Mouse (Mus musculus) hindbrain, embryonic 12.5 days (tissue): Measurements from ENCODE around the gene Plekha4. TPM values are rescaled to one million over a fixed set of nuclear protein-coding genes. Genes with fewer than 3 reads are reported as not detected.

Source experiments
- ATAC-seq: fragments of 200-750 bp; cut with Nextera tagmentation; 2 replicates; pipeline ENCODE4 v1.8.0; 2017; ENCODE audit warnings: moderate TSS enrichment; ENCODE audit not compliant: low FRiP score
- H3K27ac ChIP-seq: fragments of 300-500 bp; sonication (generic); 2 replicates; pipeline ENCODE4 v1.5.1; 2016; ENCODE audit warnings: mild to moderate bottlenecking
- H3K27me3 ChIP-seq: fragments of 300-500 bp; sonication (generic); 2 replicates; pipeline ENCODE4 v1.6.1; 2016; ENCODE audit warnings: mild to moderate bottlenecking
- H3K36me3 ChIP-seq: fragments of 300-500 bp; sonication (generic); 2 replicates; pipeline ENCODE4 v1.6.1; 2016; ENCODE audit warnings: mild to moderate bottlenecking
- H3K4me1 ChIP-seq: fragments of 300-500 bp; sonication (generic); 2 replicates; pipeline ENCODE4 v1.6.1; 2016
- H3K4me2 ChIP-seq: fragments of 300-500 bp; sonication (generic); replicated peaks from 2 replicates; pipeline ENCODE4 v1.6.1; 2016; ENCODE audit warnings: mild to moderate bottlenecking
- H3K4me3 ChIP-seq: fragments of 300-500 bp; sonication (generic); 2 replicates; pipeline ENCODE4 v1.5.1; 2016; ENCODE audit warnings: mild to moderate bottlenecking
- H3K9ac ChIP-seq: fragments of 300-500 bp; sonication (generic); 2 replicates; pipeline ENCODE4 v1.6.1; 2016; ENCODE audit warnings: mild to moderate bottlenecking, moderate library complexity
- H3K9me3 ChIP-seq: fragments of 300-500 bp; sonication (generic); replicated peaks from 2 replicates; pipeline ENCODE4 v1.6.1; 2016; ENCODE audit warnings: mild to moderate bottlenecking
- WGBS: fragments of 180-500 bp; shearing (Covaris S2); methylation state at CpG from one replicate; pipeline ENCODE4 v1.1.7; 2016; 5-methylcytosine and 5-hydroxymethylcytosine counted together
- polyA plus RNA-seq: library from polyadenylated mRNA; unstranded; fragments of >200 nt; fragmentation: Nextera tagmentation; extraction: Ambion mirVana; gene quantifications from 2 replicates; pipeline ENCODE4 v1.2.1, GENCODE M21; 2016

Plekha4 gene
- polyA plus RNA-seq, 1 experiment from 2014 or later: 3.8 TPM

DNA sequence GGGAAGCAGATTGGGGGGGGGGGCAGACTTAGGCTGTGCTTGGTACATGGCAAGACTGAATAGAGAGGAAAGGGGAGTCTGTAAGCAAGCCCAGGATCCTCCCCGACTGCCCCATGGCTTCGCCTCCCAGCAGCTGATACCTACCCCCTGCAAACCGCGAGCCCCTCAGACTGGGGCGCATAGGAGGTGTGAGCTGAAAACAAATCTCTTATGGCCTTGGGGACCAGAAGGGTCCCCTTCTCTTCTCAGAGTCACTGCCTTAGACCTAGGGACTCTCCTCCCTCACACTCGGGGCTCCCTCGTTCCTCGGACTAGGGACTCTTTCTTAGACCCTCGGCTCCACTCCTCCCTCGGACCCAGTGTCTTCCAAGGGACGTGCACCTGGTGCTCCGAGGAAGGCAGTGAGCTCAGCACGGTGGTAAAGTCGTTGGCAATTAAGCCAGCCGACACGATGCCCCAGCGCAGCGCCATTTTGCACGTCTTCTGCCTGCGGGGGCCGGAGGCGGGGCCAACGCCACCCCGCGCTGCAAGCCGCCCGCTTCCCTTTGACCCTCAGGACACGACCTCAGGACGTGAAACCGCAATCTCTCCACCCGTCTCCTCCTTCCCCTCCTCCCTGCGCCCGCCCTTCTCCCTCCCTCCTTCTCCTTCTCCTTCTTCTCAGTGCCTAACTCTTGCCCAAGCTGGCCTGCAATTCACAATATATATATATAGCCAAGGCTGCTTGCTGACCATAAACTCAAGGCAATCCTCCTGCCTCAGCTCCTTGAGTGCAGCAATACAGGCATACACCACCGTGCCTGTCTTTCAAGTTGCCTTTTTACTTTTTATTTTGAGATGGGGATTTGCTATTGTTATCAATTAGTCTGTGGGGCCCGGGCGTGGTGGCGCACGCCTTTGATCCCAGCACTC is 37.6 kb upstream of the Plekha4 start, which contains the start of gene Dhdh:
TSS of gene Dhdh (minus strand) at position 513 of the 912 bp plus-strand sequence.
- Histone ChIP-seq H3K9me3 (no peaks in the 10 kb centered on the region), H3K4me3 (peak within 1 kb of the TSS; percentile 40), H3K4me2 (peak within 1 kb of the TSS; percentile 68), H3K9ac (peak within 1 kb of the TSS; percentile 58), H3K27ac (peak within 1 kb of the TSS; percentile 45), H3K27me3 (no peaks in the 10 kb centered on the region), H3K4me1 (peaks cover 21% of the 10 kb centered on the region), H3K36me3 (peaks cover 11% of the 10 kb centered on the region)
- 8% methylated on average over 38 of the region's 38 CpGs for WGBS
- peak; percentile 69 for ATAC-seq

DNA sequence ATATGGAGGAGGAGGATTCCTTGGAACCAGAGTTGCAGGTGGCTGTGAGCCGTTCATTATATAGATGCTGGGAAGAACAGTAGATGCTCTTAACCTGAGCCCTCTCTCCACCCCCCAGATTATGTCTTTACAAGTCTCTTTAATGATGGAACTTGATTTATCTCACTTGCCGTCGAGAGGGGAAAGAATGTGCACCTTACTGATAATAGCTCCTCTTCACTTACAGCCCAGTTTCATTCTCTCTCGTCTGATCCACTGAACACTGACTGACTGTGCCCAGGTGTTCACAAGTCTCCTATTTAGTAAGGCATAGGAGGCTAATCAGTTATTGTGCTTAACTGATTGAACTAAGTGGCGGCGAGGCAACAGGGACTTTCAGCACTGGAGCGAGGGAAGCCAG is 36.6 kb upstream of the Plekha4 start:
- Histone ChIP-seq H3K4me3 (no peak overlapping the region), H3K9ac (no peak overlapping the region), H3K27ac (no peak overlapping the region), H3K27me3 (no peaks in the 10 kb centered on the region), H3K9me3 (no peaks in the 10 kb centered on the region), H3K4me1 (peaks cover 21% of the 10 kb centered on the region), H3K36me3 (peaks cover 22% of the 10 kb centered on the region), H3K4me2 (no peak overlapping the region)
- 84% methylated on average over 7 of the region's 7 CpGs for whole genome bisulfite sequencing
- no peak for ATAC-seq

DNA sequence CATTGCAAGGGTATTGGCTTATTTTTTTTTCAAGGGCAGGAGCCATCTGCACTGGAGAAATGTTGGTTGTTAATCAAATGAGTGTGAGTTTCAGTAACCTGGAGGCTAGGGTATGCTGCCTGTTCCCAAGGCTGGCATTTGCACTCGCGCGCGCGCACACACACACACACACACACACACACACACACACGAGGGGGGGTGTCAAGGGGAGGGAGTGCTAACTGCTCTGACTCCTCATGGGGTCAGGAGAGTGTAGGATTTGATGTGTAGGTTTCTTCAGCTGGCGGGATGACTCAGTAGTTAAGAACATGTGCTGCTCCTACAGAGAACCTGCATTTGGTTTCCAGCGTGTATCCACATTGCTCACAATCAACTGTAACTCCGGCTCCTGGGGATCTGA is 35.3 kb upstream of the Plekha4 start:
- H3K27me3 ChIP-seq: no peaks in the 10 kb centered on the region
- peak overlapping the region; percentile 3; the same call in 1 of the 2 replicates for H3K9ac ChIP-seq
- H3K36me3 ChIP-seq: peaks cover 33% of the 10 kb centered on the region
- peaks cover 21% of the 10 kb centered on the region for H3K4me1 ChIP-seq
- no peak overlapping the region for H3K4me2 ChIP-seq
- ATAC-seq: no peak
- no peak overlapping the region for H3K4me3 ChIP-seq
- H3K27ac ChIP-seq: no peak overlapping the region
- no peaks in the 10 kb centered on the region for H3K9me3 ChIP-seq
- 52% methylated on average over 9 of the region's 9 CpGs for WGBS

DNA sequence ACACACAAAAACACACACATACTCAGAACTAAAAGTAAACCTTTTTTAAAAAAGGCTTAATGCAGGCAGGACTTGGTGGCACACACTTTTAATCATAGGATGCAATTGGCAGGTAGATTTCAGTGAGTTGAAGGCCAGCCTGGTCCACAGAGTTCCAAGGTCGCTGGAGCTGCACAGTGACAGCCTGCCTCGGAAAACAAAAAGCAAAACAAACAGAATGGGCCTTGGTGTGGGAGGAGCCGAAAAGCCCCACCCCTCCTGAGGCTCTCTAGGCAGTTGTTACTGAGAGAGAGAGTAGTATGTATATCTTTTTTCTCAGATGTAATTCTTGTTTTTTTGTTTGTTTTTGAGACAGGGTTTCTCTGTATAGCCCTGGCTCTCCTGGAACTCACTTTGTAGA is 34.9 kb upstream of the Plekha4 start:
- H3K9me3 ChIP-seq: no peaks in the 10 kb centered on the region
- H3K36me3 ChIP-seq: peaks cover 35% of the 10 kb centered on the region
- no peak for ATAC-seq
- WGBS: 18% methylated on average over 3 of the region's 3 CpGs
- H3K27ac ChIP-seq: no peak overlapping the region
- H3K4me2 ChIP-seq: no peak overlapping the region
- peaks cover 21% of the 10 kb centered on the region for H3K4me1 ChIP-seq
- H3K4me3 ChIP-seq: no peak overlapping the region
- no peak overlapping the region for H3K9ac ChIP-seq
- H3K27me3 ChIP-seq: no peaks in the 10 kb centered on the region

DNA sequence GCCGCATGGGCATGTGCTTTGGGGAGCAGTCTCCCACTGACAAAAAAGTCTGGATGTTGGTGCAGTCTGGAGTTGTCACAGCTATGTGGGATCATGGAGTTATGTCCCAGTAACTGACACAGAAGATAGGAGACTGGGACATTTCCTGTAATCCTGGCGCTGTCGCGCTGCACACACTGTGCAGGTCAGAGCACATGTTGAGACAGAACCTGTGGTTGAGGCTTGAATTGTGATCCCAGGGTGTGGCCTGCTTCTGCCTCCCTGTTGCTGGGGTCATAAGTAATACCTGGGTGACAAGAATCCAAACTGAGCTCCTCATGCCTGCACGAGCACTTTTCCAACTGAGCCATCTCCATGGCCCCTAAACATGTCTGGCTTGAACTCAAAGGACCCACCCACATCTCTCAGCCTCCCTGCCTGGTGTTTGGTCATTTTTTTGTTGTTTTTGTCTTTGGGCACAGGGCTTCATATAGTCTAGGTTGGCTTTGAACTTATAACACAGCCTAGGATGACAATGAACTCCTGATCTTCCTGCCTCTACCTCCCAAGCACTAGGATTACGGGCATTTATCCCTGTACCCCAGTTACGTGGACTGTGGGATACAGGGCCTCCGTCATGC is 33.8 kb upstream of the Plekha4 start:
- no peaks in the 10 kb centered on the region for H3K27me3 ChIP-seq
- no peak overlapping the region for H3K9ac ChIP-seq
- no peaks in the 10 kb centered on the region for H3K9me3 ChIP-seq
- H3K36me3 ChIP-seq: peaks cover 45% of the 10 kb centered on the region
- H3K4me2 ChIP-seq: no peak overlapping the region
- 94% methylated on average over 8 of the region's 8 CpGs for WGBS
- no peak overlapping the region for H3K27ac ChIP-seq
- H3K4me1 ChIP-seq: peaks cover 21% of the 10 kb centered on the region
- ATAC-seq: no peak
- no peak overlapping the region for H3K4me3 ChIP-seq

DNA sequence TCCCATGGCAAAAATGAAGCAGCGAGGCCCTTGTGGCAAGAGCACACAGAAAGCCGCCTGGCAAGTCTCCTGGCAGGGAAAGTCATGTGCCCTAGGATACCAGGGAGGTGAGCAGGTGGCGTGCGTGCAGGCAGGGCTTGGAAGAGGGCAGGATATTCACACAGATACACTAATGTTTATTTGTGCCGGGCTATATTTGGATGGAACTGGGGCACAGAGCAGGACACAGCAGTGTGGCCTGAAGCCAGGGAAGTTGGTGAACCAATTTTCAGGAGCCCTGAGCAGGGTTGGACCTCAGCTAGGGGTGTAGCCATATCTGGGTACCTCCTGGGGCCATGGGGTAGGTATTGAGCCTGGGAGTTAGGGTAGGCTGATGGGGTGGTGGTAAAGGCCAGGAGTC is 33.2 kb upstream of the Plekha4 start:
- Histone ChIP-seq H3K4me3 (no peak overlapping the region), H3K27me3 (no peaks in the 10 kb centered on the region), H3K36me3 (peaks cover 51% of the 10 kb centered on the region), H3K4me1 (peaks cover 18% of the 10 kb centered on the region), H3K9ac (no peak overlapping the region), H3K27ac (no peak overlapping the region), H3K4me2 (no peak overlapping the region), H3K9me3 (no peaks in the 10 kb centered on the region)
- no peak for ATAC-seq
- 97% methylated on average over 5 of the region's 5 CpGs for WGBS

DNA sequence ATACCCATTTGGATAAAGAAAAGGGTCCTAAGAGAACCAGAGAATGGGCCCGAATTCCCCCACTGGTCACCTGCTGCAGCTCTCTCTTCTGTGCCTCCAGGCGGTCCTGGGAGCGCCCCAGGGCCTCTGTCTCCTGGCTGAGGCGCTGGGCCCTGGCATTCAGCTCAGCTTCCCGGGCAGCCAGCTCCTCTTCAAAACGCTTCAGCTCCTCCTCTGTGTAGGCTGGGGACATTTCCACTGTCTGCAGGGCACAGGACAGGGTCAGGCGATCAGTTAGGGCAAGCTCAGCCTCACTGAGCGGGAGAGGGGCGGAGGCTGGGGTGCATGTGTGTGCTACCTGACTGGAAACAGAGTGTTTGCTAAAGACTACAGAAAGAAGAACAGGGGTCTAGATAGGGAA is 31.6 kb upstream of the Plekha4 start:
- Histone ChIP-seq H3K4me2 (no peak overlapping the region), H3K4me3 (no peak overlapping the region), H3K27me3 (no peaks in the 10 kb centered on the region), H3K9me3 (no peaks in the 10 kb centered on the region), H3K9ac (no peak overlapping the region), H3K27ac (no peak overlapping the region), H3K36me3 (peaks cover 67% of the 10 kb centered on the region), H3K4me1 (peaks cover 9% of the 10 kb centered on the region)
- ATAC-seq: no peak
- WGBS: 86% methylated on average over 9 of the region's 9 CpGs

DNA sequence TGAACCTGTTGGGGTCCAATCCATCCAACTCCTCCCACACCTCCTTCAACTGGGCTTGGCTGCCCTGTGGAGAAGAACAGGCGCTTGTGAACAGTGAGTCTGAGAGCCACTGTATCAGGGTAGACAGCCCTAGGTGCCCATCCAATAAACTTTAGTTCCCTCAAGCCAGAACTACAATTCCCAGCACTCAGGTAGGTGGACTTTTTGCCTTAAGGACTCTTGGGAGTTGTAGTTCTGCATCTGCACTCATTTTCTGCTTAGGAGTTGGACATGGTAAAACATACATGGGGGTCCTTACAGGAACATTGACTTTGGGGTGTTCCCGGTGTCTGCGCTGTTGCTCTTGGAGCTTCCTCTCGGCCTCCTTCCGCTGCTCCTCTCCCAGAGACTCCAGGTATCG is 27.7 kb upstream of the Plekha4 start:
- Histone ChIP-seq H3K27ac (no peak overlapping the region), H3K36me3 (peaks cover 84% of the 10 kb centered on the region), H3K9ac (no peak overlapping the region), H3K4me1 (no peaks in the 10 kb centered on the region), H3K4me3 (no peak overlapping the region), H3K27me3 (no peaks in the 10 kb centered on the region), H3K4me2 (no peak overlapping the region), H3K9me3 (no peaks in the 10 kb centered on the region)
- WGBS: 95% methylated on average over 6 of the region's 6 CpGs
- ATAC-seq: no peak

DNA sequence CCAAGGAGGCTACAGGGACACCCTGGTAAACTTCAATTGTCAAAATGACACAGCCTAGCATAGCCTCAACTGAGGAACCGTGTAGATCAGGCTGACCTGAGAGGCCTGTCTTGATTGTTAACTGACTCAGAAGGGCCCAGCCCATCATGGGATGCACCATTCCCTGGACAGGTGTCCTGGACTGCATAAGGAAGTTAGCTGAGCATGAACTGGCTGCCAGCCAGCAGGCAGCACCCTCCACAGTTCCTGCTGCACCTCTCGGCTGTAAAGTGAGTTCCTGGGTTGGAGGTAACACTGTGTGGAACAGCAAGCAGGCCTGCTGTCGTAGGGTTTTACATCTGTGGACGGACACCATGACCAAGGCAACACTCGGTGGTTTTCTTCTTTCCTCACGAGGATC is 18.5 kb upstream of the Plekha4 start:
- Histone ChIP-seq H3K27ac (no peak overlapping the region), H3K4me3 (no peak overlapping the region), H3K4me2 (no peak overlapping the region), H3K9me3 (no peaks in the 10 kb centered on the region), H3K9ac (no peak overlapping the region), H3K4me1 (peaks cover 13% of the 10 kb centered on the region), H3K27me3 (no peaks in the 10 kb centered on the region), H3K36me3 (peaks cover 24% of the 10 kb centered on the region)
- WGBS: 88% methylated on average over 6 of the region's 6 CpGs
- no peak for ATAC-seq

DNA sequence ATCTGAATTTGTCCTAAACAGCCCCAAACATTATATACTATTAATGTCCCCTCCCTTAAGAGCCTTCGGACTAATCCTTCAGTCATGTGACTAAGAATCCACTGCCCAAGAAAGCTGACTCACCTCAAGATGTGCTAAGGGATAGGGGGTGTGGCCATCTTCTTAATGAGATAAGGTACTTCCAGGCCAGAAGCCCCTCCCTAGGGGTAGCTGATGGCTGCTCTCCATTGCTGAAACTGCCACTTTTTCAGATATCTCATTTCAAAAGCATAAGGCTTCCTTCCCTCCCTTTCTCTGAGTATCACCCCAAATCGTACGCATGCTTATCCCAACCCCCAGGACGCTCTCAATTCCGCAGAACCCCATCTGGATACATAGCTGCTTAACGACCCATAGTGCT is 17.6 kb upstream of the Plekha4 start:
- 88% methylated on average over 6 of the region's 6 CpGs for WGBS
- H3K4me2 ChIP-seq: peak overlapping the region; percentile 80
- no peak for ATAC-seq
- 0 out of 2 replicates have a peak overlapping the region, but pooled peaks have one; percentile 61 for H3K4me3 ChIP-seq
- H3K27ac ChIP-seq: no peak overlapping the region
- peaks cover 19% of the 10 kb centered on the region for H3K36me3 ChIP-seq
- peaks cover 13% of the 10 kb centered on the region for H3K4me1 ChIP-seq
- no peaks in the 10 kb centered on the region for H3K9me3 ChIP-seq
- no peak overlapping the region for H3K9ac ChIP-seq
- H3K27me3 ChIP-seq: no peaks in the 10 kb centered on the region

DNA sequence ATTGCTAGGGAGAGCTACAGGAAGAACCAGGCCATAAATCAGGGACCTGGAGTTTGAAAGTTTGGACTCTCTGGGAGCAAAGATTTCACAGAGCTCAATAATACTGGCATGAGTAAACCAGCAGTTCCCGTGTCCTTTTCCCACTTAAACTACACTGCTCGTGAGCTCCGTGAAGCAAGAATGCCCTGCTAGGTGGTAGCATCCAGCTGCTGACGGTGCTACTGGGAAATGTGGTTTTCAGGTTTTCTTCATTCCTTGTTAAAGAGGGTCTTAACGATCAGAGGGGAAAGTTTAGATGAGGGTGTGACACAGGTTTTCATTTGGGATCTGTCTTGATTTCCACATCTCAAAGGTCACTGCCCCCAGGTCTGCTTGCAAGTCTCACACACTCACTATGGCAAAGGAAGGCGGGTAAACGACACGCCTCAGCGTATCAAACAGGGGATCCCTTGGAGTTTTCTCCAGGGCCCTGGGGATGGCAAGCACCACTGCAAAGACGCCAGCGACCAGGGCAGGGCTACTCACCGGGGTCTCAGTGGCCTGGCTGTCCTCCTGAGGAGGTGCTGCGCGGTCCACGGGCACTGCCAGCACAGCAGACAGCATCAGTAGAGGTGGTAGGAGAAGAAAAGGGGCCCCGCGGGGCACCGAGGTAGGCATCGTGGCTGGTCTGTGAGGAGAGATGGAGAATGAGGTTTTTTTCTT is 16.8 kb upstream of the Plekha4 start:
- Histone ChIP-seq H3K27me3 (no peaks in the 10 kb centered on the region), H3K9ac (peak overlapping the region; percentile 80), H3K4me1 (peaks cover 13% of the 10 kb centered on the region), H3K27ac (no peak overlapping the region), H3K4me2 (peak overlapping the region; percentile 80), H3K9me3 (no peaks in the 10 kb centered on the region), H3K4me3 (peak overlapping the region; percentile 61), H3K36me3 (peaks cover 19% of the 10 kb centered on the region)
- 46% methylated on average over 19 of the region's 19 CpGs for WGBS
- peak; percentile 26 for ATAC-seq
